Mouse (Mus musculus): ENCODE data around the gene Slc9a1.

GRCm38 (mm10) chr4:133374011-133374410, 4.5 kb downstream of the Slc9a1 start:
- TF ChIP-seq CTCF (IDR thresholded peaks at IDR 0.05; ENCODE audit: low read depth, low read length) (no peak), POLR2AphosphoS5 (IDR thresholded peaks at IDR 0.05; ENCODE audit: insufficient replicate concordance, low read depth, low read length) (no peak)

All from G1E (cell line).